ENCODE assay signal across 15 mouse cellular contexts in the genomic region with DNA sequence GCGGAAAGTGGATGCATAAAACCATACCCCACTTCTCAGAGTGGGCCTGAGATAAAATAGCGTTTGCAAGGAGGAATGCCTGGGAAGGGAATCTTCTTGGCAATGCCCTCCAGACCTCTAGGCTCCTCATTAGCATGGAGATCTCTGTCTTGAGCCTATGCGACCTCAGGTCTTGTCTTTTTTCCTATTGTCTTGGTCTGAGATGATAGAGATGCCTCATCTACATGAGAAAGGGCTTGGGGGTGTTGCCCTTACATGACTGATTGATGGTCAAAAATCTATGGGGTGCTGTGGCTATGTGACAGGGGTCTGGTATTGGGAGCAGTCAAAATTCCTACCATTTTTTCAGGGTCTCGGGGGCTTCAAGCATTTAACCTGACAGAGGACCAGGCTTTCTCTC.
DNase-seq lines count a peak whose midpoint lies in the region.
"Had no signal": no experiment of that assay in that cellular context is flagged by ENCODE, and none has a peak within 500 bp of the region (broad histone marks: within the 10 kb centered on the region; RNA-seq: fewer than 3 reads in every experiment).

No protein-coding gene starts in this region.

- peak; percentile 58 for DNase-seq in heart, adult 11 months
- no peak for DNase-seq in heart, adult 8-10 months (ENCODE audit: low spot score)
- DNase-seq in R1 (ENCODE audit: low read depth, low spot score): peak; percentile 51
- DNase-seq in testis, postnatal 10 days (ENCODE audit: low spot score): no peak
- no peak for DNase-seq in yolk sac, embryonic 10.5 days (ENCODE audit: low spot score)
- DNase-seq: adrenal gland, adult 8-10 months; adrenal gland, postnatal 14 days; adrenal gland, postnatal 36 days; B cell, adult 2 months; cerebellum, adult 11-12 months; cerebellum, adult 2 months; cerebellum, adult 9-10 months; cerebellum, postnatal 10 days; cerebellum, postnatal 25 days; forebrain, postnatal 0 days had no signal

Comparison
In these comparisons a context has a peak if more than half of its experiments do, and no peak if none do; other contexts are left out.
1. DNase-seq: peak in heart, adult 11 months (single experiment) and R1 (single experiment); none in heart, adult 8-10 months (single experiment), testis, postnatal 10 days (single experiment) and yolk sac, embryonic 10.5 days (single experiment).